Mouse (Mus musculus): Measurements from ENCODE around the gene Rps26. TPM values are rescaled to one million over a fixed set of nuclear protein-coding genes. Genes with fewer than 3 reads are reported as not detected.
"Not testable (repeated sequence)": the region's sequence is repeated elsewhere in the genome, so short reads cannot be mapped to it uniquely, and the experiment has no call there.

Gene Rps26
- polyA plus RNA-seq, 1 experiment from 2014 or later = 515 TPM

- no peak for ATAC-seq (ENCODE audit: low FRiP score)
- H3K9ac ChIP-seq = peak overlapping the region; percentile 27; the same call in 1 of the 2 replicates
- H3K36me3 ChIP-seq = peaks cover 61% of the 10 kb centered on the region
- no peaks in the 10 kb centered on the region for H3K9me3 ChIP-seq (replicated peaks)
- H3K4me2 ChIP-seq (replicated peaks) = no peak overlapping the region
- no peak overlapping the region for H3K4me3 ChIP-seq
- no peaks in the 10 kb centered on the region for H3K27me3 ChIP-seq
- WGBS = 46% methylated on average over 6 of the region's 6 CpGs
- H3K27ac ChIP-seq = no peak overlapping the region
- peaks cover 9% of the 10 kb centered on the region; the same call in 1 of the 2 replicates for H3K4me1 ChIP-seq
These were observed 10.0 kb upstream of the Rps26 start for GRCm38 (mm10) chr10:128636561-128636960.

GRCm38 (mm10) chr10:128635697-128636096, 9.2 kb upstream of the Rps26 start:
- H3K36me3 ChIP-seq = peaks cover 54% of the 10 kb centered on the region
- no peak overlapping the region for H3K27ac ChIP-seq
- no peak overlapping the region for H3K4me3 ChIP-seq
- no peak overlapping the region for H3K9ac ChIP-seq
- WGBS = 95% methylated on average over 13 of the region's 13 CpGs
- H3K27me3 ChIP-seq = no peaks in the 10 kb centered on the region
- H3K9me3 ChIP-seq (replicated peaks) = no peaks in the 10 kb centered on the region
- peaks cover 9% of the 10 kb centered on the region; the same call in 1 of the 2 replicates for H3K4me1 ChIP-seq
- no peak overlapping the region for H3K4me2 ChIP-seq (replicated peaks)
- no peak for ATAC-seq (ENCODE audit: low FRiP score)

GRCm38 (mm10) chr10:128631571-128631970, 5.0 kb upstream of the Rps26 start:
- Histone ChIP-seq H3K4me2 (replicated peaks) (no peak overlapping the region), H3K36me3 (peaks cover 37% of the 10 kb centered on the region), H3K4me3 (no peak overlapping the region), H3K27ac (no peak overlapping the region), H3K9me3 (replicated peaks) (no peaks in the 10 kb centered on the region), H3K27me3 (no peaks in the 10 kb centered on the region), H3K9ac (no peak overlapping the region), H3K4me1 (no peaks in the 10 kb centered on the region)
- ATAC-seq (ENCODE audit: low FRiP score) = no peak
- WGBS = 19% methylated on average over 6 of the region's 6 CpGs

- not testable (repeated sequence) for ATAC-seq (ENCODE audit: low FRiP score); H3K4me3 ChIP-seq; H3K9me3 ChIP-seq (replicated peaks); H3K27me3 ChIP-seq; H3K4me1 ChIP-seq; H3K9ac ChIP-seq; H3K27ac ChIP-seq; H3K4me2 ChIP-seq (replicated peaks)
- WGBS = 84% methylated on average over 5 of the region's 5 CpGs
- H3K36me3 ChIP-seq = peaks cover 25% of the 10 kb centered on the region
These were observed 3.8 kb upstream of the Rps26 start for GRCm38 (mm10) chr10:128630306-128630705.

- no peak overlapping the region for H3K4me3 ChIP-seq
- H3K9ac ChIP-seq = no peak overlapping the region
- peaks cover 24% of the 10 kb centered on the region for H3K36me3 ChIP-seq
- H3K9me3 ChIP-seq (replicated peaks) = no peaks in the 10 kb centered on the region
- no peaks in the 10 kb centered on the region for H3K27me3 ChIP-seq
- peaks cover 10% of the 10 kb centered on the region for H3K4me1 ChIP-seq
- 78% methylated on average over 2 of the region's 2 CpGs for WGBS
- no peak overlapping the region for H3K27ac ChIP-seq
- ATAC-seq (ENCODE audit: low FRiP score) = no peak
- H3K4me2 ChIP-seq (replicated peaks) = no peak overlapping the region
These were observed 3.2 kb upstream of the Rps26 start for GRCm38 (mm10) chr10:128629746-128630145.

- H3K9ac ChIP-seq = no peak overlapping the region
- no peak overlapping the region for H3K4me2 ChIP-seq (replicated peaks)
- H3K4me3 ChIP-seq = no peak overlapping the region
- no peak overlapping the region for H3K27ac ChIP-seq
- WGBS = 88% methylated on average over 10 of the region's 10 CpGs
- peaks cover 24% of the 10 kb centered on the region for H3K36me3 ChIP-seq
- peaks cover 10% of the 10 kb centered on the region for H3K4me1 ChIP-seq
- 0 out of 2 replicates have a peak, but pooled peaks have one; percentile 17 for ATAC-seq (ENCODE audit: low FRiP score)
- no peaks in the 10 kb centered on the region for H3K9me3 ChIP-seq (replicated peaks)
- no peaks in the 10 kb centered on the region for H3K27me3 ChIP-seq
These were observed 1.1 kb upstream of the Rps26 start for GRCm38 (mm10) chr10:128627398-128628317.

GRCm38 (mm10) chr10:128625287-128625894, 1.2 kb downstream of the Rps26 start:
- no peak for ATAC-seq (ENCODE audit: low FRiP score)
- peak overlapping the region; percentile 85 for H3K4me3 ChIP-seq
- H3K27ac ChIP-seq = peak overlapping the region; percentile 32; the same call in 1 of the 2 replicates
- H3K4me2 ChIP-seq (replicated peaks) = peak overlapping the region; percentile 89
- H3K4me1 ChIP-seq = peaks cover 10% of the 10 kb centered on the region
- peaks cover 25% of the 10 kb centered on the region for H3K36me3 ChIP-seq
- WGBS = 51% methylated on average over 7 of the region's 7 CpGs
- peak overlapping the region; percentile 90 for H3K9ac ChIP-seq
- H3K27me3 ChIP-seq = no peaks in the 10 kb centered on the region
- H3K9me3 ChIP-seq (replicated peaks) = no peaks in the 10 kb centered on the region

GRCm38 (mm10) chr10:128623106-128623613, 3.4 kb downstream of the Rps26 start:
- H3K9me3 ChIP-seq (replicated peaks); H3K4me2 ChIP-seq (replicated peaks); H3K27me3 ChIP-seq; H3K27ac ChIP-seq; H3K9ac ChIP-seq; H3K4me3 ChIP-seq; ATAC-seq (ENCODE audit: low FRiP score): not testable (repeated sequence)
- WGBS = 86% methylated on average over 4 of the region's 4 CpGs
- H3K4me1 ChIP-seq = peaks cover 10% of the 10 kb centered on the region
- H3K36me3 ChIP-seq = peaks cover 25% of the 10 kb centered on the region

- Histone ChIP-seq H3K27me3 (no peaks in the 10 kb centered on the region), H3K4me3 (no peak overlapping the region), H3K4me2 (replicated peaks) (no peak overlapping the region), H3K27ac (no peak overlapping the region), H3K9me3 (replicated peaks) (no peaks in the 10 kb centered on the region), H3K9ac (no peak overlapping the region), H3K4me1 (peaks cover 10% of the 10 kb centered on the region), H3K36me3 (peaks cover 25% of the 10 kb centered on the region)
- WGBS = 88% methylated on average over 4 of the region's 4 CpGs
- ATAC-seq (ENCODE audit: low FRiP score) = no peak
These were observed 3.8 kb downstream of the Rps26 start for GRCm38 (mm10) chr10:128622702-128623101.

- WGBS = 76% methylated on average over 3 of the region's 3 CpGs
These were observed 4.5 kb downstream of the Rps26 start for GRCm38 (mm10) chr10:128621986-128622520.

GRCm38 (mm10) chr10:128620241-128620640, 6.3 kb downstream of the Rps26 start:
- Histone ChIP-seq H3K4me3 (no peak overlapping the region), H3K9me3 (replicated peaks) (no peaks in the 10 kb centered on the region), H3K4me1 (peaks cover 5% of the 10 kb centered on the region), H3K9ac (no peak overlapping the region), H3K27ac (no peak overlapping the region), H3K27me3 (no peaks in the 10 kb centered on the region), H3K4me2 (replicated peaks) (no peak overlapping the region), H3K36me3 (peaks cover 25% of the 10 kb centered on the region)
- no peak for ATAC-seq (ENCODE audit: low FRiP score)

More at GRCm38 (mm10) chr10:128621986-128622520, 4.5 kb downstream of the Rps26 start:
- no peaks in the 10 kb centered on the region for H3K27me3 ChIP-seq
- H3K4me3 ChIP-seq = no peak overlapping the region
- H3K9ac ChIP-seq = no peak overlapping the region
- H3K27ac ChIP-seq = no peak overlapping the region
- H3K4me1 ChIP-seq = peaks cover 10% of the 10 kb centered on the region
- ATAC-seq (ENCODE audit: low FRiP score) = no peak
- peaks cover 25% of the 10 kb centered on the region for H3K36me3 ChIP-seq
- H3K4me2 ChIP-seq (replicated peaks) = no peak overlapping the region
- no peaks in the 10 kb centered on the region for H3K9me3 ChIP-seq (replicated peaks)

- WGBS = 89% methylated on average over 5 of the region's 5 CpGs
- not testable (repeated sequence) for ATAC-seq (ENCODE audit: low FRiP score); H3K9me3 ChIP-seq (replicated peaks); H3K4me2 ChIP-seq (replicated peaks); H3K27ac ChIP-seq; H3K4me3 ChIP-seq; H3K4me1 ChIP-seq; H3K9ac ChIP-seq; H3K27me3 ChIP-seq
- H3K36me3 ChIP-seq = peaks cover 14% of the 10 kb centered on the region
These were observed 7.4 kb downstream of the Rps26 start for GRCm38 (mm10) chr10:128619148-128619547.
